Mouse (Mus musculus) frontal cortex, postnatal 14 days (tissue): ENCODE measurements around the gene Rbfox3.

Experiments used
- DNase-seq, 2 experiments: peaks; one replicate each; pipeline ENCODE4 v3.0.0; 2022; ENCODE audit warnings: low spot score in 2 of 2

Gene Rbfox3

GRCm38 (mm10) chr11:118906131-118906823, 5.1 kb downstream of the Rbfox3 start:
- no peak for DNase-seq

GRCm38 (mm10) chr11:118905656-118906055, 5.7 kb downstream of the Rbfox3 start:
- DNase-seq, result peak; percentile 53 to 64

DNA sequence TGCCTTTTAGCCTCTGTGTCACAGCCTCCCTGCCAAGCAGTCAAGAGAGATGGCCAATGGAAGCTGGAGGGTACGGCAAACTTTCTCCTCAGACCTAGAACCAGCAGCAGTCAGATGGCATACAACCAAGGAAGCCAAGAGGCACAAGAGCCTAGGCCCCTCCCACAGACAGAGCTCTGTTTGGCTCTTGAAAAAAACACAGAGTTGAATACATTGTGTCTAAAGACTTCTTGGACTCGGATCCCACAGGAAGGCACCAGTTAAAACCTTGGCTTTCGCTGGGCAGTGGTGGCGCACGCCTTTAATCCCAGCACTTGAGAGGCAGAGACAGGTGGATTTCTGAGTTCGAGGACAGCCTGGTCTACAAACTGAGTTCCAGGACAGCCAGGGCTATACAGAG, 7.1 kb downstream of the Rbfox3 start:
- DNase-seq, result no peak

DNA sequence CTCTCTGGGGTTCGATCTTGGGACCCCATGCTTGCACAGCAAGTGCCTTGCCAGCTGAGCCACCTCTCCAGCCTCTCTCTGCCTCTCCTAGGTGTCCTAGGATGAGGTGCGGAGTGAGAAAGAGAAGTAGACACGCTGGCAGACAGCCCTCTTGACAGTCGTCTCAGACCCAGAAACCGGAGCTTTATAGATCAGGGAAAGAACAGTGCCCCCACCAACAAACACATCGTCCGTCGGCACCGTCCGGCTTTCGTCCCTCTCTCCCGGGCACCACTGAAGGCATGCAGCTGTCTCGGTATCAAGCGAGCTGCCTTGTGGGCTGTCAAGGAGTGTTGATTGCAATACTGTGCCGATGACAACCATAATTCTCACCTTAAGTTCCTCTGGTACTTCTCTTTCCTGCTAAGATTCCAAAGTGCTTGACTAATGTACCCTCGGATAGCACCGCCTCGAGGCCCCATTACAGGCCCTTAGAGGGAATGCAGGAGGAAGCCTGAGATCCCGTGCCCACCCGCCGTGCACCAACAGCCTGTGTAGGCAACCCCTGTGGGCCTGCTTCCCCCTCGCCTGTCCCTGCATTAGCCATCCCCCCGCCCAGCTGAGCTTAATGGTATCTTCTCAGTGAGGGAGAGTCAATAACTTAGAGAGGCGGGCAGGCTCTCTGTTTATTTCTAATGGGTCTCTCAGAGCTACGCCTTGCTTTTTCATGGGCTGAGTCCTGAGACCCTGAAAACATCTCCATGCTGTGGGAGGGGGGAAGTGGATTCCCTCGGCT, 11.4 kb downstream of the Rbfox3 start:
- DNase-seq, result no peak

DNA sequence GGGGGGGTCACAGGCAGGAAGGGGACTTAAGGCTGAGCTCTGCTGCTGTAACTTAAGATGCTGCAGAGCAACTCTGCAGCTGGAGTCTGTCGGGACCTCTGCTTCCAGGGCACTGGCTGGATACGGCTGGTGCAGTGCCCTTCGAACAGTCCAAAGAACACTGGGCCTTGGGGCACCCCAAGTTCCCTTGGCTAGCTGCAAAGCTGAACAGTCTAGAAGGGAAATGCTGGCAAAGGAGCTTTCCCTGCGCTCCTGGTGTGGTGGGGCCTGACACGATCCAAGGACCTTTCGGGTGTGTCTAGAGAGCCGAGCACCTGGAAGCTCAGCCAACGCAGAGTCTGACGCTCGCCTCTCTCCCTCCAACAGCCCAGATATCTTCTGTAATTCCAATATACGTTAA, 12.8 kb downstream of the Rbfox3 start:
- DNase-seq, result no peak

DNA sequence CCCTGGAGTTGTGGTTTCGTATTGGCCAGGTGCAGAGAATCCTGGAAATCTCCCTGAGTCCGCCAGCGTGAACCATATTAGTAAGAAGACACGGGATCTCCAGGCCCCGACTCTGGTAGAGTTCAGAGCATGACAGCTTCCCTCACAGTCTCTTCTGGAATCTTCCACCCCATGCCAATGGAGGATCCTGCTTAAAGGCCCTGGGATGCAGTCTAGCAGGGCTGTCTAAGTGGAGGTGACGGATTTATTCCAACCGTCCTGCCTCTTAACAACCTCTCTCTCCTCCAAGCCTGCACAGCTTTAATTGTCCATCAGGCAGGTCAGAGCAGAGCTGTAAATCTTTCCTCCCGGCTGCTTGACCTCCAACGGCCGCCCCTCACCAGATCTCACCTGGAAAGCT, 13.2 kb downstream of the Rbfox3 start:
- DNase-seq, result no peak

GRCm38 (mm10) chr11:118897114-118897841, 14.1 kb downstream of the Rbfox3 start:
- no peak for DNase-seq

GRCm38 (mm10) chr11:118896032-118896675, 15.2 kb downstream of the Rbfox3 start:
- no peak for DNase-seq

DNA sequence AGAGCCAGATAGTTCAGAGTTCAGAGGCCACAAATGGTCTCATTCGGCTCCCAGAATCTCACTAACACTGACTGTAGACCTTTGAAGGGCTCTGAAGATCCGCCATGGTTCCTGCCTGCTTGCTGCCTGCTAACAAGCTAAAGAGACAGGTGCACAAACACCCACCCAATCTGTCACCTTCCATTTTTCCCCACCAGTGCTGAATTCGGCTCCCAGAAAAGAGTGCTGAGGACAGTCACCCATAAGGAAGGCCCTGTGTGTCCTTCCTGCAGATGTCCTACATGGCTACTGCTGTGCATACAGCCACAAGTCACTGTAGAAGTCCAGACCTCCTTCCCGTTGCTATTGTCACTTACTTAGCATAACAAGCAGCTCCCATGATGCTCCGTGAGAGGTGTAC, 16.6 kb downstream of the Rbfox3 start:
- DNase-seq, result no peak

- DNase-seq, result no peak
Measured at GRCm38 (mm10) chr11:118894196-118894595, 17.2 kb downstream of the Rbfox3 start.

DNA sequence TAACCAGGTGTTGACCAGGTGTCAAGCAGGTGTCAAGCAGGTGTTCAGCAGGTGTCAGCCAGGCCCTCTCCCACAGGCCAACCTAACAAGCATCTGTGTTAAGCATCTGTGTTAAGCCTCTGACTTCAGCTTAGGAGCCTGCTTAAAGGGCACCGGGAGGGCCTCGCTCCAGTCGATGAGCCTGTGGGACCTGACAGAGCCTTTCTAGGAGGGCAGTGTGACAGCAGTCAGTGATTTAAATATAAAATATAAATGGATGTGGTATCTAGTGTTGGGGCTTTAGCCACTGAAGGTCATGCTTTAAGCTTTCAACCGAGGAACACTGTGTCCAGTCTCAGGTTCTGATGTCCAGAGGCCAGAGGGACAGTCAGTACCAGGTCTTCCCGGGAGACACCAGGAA, 18.5 kb downstream of the Rbfox3 start:
- DNase-seq, result no peak

DNA sequence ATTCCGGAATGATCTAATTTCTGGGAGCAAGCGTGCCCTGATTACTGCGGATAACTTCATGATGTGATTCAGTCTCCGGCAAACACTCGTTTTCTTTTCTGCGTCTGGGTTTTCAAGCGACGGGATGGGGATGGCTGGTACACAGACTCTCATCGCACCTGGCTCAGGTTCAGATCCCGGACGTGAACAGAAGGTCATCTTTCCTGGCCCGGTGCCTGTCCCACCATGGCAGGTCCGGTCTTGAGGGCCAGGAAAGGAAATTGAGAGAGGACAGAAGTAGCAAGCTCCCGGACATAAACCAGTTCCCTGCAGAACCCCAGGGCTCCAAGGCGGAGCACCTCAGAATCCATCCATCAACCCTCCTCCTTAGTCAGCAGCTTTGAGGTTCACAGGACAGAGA, 19.9 kb downstream of the Rbfox3 start:
- no peak for DNase-seq

- DNase-seq, result no peak
Measured at GRCm38 (mm10) chr11:118890992-118891398, 20.4 kb downstream of the Rbfox3 start.

GRCm38 (mm10) chr11:118890474-118890873, 20.9 kb downstream of the Rbfox3 start:
- no peak for DNase-seq

DNA sequence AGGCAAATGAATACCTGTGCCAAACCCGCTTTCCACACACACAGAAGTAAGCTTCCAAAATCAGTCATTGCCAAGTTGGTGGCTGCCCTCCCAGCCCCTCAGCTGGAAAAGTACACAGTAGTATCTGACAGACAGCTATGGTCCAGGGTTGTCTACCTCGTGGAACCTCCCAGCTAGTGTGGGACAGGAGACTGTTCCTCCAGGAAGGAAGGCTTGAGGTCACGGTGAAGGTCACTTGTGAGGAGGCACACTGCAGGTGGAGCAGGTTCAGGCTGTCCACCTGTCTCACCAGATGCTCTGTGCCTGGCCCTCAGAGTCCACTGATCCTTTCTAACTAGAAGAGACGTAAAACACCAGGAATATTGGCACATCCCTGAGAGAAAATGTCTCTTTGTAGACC, 21.9 kb downstream of the Rbfox3 start:
- DNase-seq, result no peak

DNA sequence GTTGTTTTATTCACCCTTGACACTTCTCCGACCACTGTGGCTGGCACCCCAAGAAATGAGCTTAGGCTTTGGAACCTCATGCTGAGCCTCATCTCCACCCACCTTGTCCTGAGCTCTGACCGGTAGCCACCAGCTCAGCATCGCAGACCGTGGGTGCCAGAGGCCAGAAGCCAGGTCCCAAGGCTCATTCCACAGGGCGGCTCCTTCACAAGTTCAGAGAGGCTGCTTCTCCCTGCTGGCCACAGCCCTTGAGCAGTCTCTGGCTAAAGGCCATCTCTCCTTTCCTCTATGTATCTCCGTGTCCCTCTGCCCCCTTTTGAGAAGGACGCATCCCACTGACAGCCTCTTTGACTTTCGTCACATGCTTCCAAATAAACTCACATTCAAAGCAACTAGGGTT, 23.0 kb downstream of the Rbfox3 start:
- DNase-seq, result no peak

- no peak for DNase-seq
Measured at GRCm38 (mm10) chr11:118887206-118887605, 24.2 kb downstream of the Rbfox3 start.

GRCm38 (mm10) chr11:118886269-118886965, 25.0 kb downstream of the Rbfox3 start:
- no peak for DNase-seq

- DNase-seq, result no peak
Measured at GRCm38 (mm10) chr11:118885604-118886003, 25.8 kb downstream of the Rbfox3 start.

DNA sequence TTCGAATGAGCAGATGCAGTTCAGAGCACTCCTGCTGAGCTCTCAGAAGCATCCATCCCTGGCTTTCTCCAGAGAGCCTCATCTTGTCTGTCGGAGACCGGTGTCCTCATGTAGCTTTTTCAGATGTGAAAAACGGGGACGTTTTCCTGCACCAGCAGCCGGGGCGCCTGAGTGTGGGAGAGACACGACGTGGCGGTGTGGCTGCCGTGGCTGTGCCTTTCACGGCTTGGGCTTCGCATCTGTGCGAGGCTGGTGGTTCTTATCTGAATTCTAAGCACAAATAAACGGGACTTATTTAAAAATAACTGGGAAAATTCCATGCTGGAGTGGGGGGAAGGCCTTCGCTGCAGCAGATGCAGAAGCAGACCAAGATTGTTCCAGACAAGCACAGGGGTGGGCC, 26.3 kb downstream of the Rbfox3 start:
- peak; percentile 51 to 52 for DNase-seq

DNA sequence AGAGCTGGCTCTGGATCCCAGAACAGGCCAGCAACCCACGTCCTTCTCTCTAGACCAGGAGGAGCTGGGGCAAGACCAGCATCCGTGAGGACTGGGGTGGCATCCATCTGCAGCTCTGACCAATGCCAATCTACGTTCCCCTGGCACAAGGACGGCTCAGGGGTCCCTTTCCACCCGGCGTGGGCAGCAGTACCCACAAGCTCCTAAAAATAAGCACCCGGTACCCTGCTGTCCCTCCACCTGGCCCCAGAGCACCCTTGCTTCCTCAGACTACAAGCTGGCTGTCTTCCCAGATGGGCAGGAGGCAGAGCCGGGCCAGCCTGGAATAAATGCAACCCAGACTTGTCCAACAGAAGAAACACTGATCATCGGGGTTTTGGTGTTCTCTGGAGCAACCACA, 28.3 kb downstream of the Rbfox3 start:
- no peak for DNase-seq
